Mouse (Mus musculus) lung, embryonic 14.5 days (tissue): ENCODE measurements around the gene Gpr1. TPM values are rescaled to one million over a fixed set of nuclear protein-coding genes. Genes with fewer than 3 reads are reported as not detected.
"Not testable (repeated sequence)": the region's sequence is repeated elsewhere in the genome, so short reads cannot be mapped to it uniquely, and the experiment has no call there.

Experiments used
- ATAC-seq: fragments of 200-750 bp; cut with Nextera tagmentation; 2 replicates; pipeline ENCODE4 v1.8.0; 2017; ENCODE audit warnings: mild to moderate bottlenecking, moderate TSS enrichment, moderate library complexity; ENCODE audit not compliant: insufficient read depth
- DNase-seq: peaks from one replicate; pipeline ENCODE4 v3.0.0-alpha.2; 2015
- H3K27ac ChIP-seq: fragments of 300-500 bp; sonication (generic); 2 replicates; pipeline ENCODE4 v1.5.1; 2014; ENCODE audit warnings: low read depth, mild to moderate bottlenecking, moderate library complexity
- H3K27me3 ChIP-seq: fragments of 300-500 bp; sonication (generic); 2 replicates; pipeline ENCODE4 v1.6.1; 2014; ENCODE audit warnings: low read length, control low read depth; ENCODE audit not compliant: insufficient read depth
- H3K36me3 ChIP-seq: fragments of 300-500 bp; sonication (generic); 2 replicates; pipeline ENCODE4 v1.6.1; 2014; ENCODE audit warnings: control low read depth; ENCODE audit not compliant: insufficient read depth
- H3K4me1 ChIP-seq: fragments of 300-500 bp; sonication (generic); 2 replicates; pipeline ENCODE4 v1.6.1; 2014; ENCODE audit warnings: antibody characterized with exemption, control low read depth; ENCODE audit not compliant: insufficient read depth
- H3K4me2 ChIP-seq: fragments of 300-500 bp; sonication (generic); 2 replicates; pipeline ENCODE4 v1.6.1; 2014; ENCODE audit warnings: mild to moderate bottlenecking
- H3K4me3 ChIP-seq: fragments of 300-500 bp; sonication (generic); 2 replicates; pipeline ENCODE4 v1.5.1; 2014; ENCODE audit warnings: low read depth, low read length
- H3K9ac ChIP-seq: fragments of 300-500 bp; sonication (generic); 2 replicates; pipeline ENCODE4 v1.6.1; 2014
- H3K9me3 ChIP-seq: fragments of 300-500 bp; sonication (generic); 2 replicates; pipeline ENCODE4 v1.6.1; 2016; ENCODE audit warnings: low read depth, low read length, control low read depth
- CTCF ChIP-seq: IDR thresholded peaks from 2 replicates; pipeline ENCODE4 v1.5.1; 2016; ENCODE audit warnings: antibody characterized with exemption, low read depth
- WGBS: fragments of 180-500 bp; shearing (Covaris S2); extraction: QIAGEN DNeasy Blood & Tissue Kit; methylation state at CpG from one replicate; pipeline ENCODE4 v1.1.7; 2014; 5-methylcytosine and 5-hydroxymethylcytosine counted together
- polyA plus RNA-seq: library from polyadenylated mRNA; unstranded; fragments of >200 nt; fragmentation: Nextera tagmentation; extraction: Ambion mirVana; gene quantifications from 2 replicates; pipeline ENCODE4 v1.2.1, GENCODE M21; 2014

Gene Gpr1
- polyA plus RNA-seq, 1 experiment from 2014 or later: not detected

DNA sequence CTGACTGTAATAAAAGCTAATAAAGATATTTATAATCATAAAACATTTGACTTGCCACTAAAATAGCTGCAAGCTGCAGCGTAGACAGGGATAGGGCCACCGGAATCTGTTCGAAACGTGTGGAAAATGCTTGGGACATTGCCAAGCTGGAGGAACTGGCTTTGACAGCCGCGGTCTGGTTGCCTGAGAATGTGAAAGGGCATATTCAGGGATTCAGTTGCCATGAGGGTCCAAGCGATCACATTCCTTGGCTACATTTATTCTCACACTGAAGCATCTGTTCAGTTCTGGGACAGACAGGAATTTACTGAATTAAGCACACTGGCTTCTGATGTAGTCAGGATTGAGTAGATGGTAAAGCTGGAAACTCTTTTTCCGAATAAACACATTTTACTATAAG lies 23.5 kb downstream of the Gpr1 start:
- H3K27ac ChIP-seq: no peak overlapping the region
- no peak overlapping the region for H3K4me3 ChIP-seq
- peak; percentile 77 for DNase-seq
- no peaks in the 10 kb centered on the region for H3K27me3 ChIP-seq
- no peaks in the 10 kb centered on the region for H3K36me3 ChIP-seq
- ATAC-seq: 0 out of 2 replicates have a peak, but pooled peaks have one; percentile 21
- TF ChIP-seq CTCF: no peak
- H3K9me3 ChIP-seq: no peaks in the 10 kb centered on the region
- no peak overlapping the region for H3K9ac ChIP-seq
- WGBS: 40% methylated on average over 8 of the region's 8 CpGs
- H3K4me2 ChIP-seq: no peak overlapping the region
- no peaks in the 10 kb centered on the region for H3K4me1 ChIP-seq

DNA sequence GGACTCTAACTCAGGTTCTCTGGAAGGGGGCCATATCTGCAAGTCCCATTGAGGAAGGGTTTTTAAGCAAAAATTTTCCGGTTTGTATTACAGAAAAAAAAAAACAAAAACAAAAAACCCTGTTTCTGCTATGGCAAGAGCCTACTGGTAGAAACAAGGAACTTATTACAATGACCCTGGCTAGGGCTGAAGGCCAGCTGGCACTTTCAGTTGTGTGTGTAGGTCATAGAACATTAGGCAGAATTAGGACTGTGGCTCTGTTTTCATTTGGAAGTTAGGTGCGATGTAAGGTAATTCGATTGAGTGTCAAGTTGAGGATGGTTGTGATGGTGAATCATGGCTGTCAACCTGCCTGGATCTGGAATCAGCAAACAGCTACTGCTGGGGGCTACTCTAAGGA lies 25.8 kb downstream of the Gpr1 start:
- ATAC-seq: no peak
- no peak for TF ChIP-seq CTCF
- 80% methylated on average over 3 of the region's 3 CpGs for WGBS
- Histone ChIP-seq H3K4me1 (no peaks in the 10 kb centered on the region), H3K9ac (no peak overlapping the region), H3K27me3 (no peaks in the 10 kb centered on the region), H3K27ac (no peak overlapping the region), H3K9me3 (no peaks in the 10 kb centered on the region), H3K36me3 (no peaks in the 10 kb centered on the region), H3K4me3 (no peak overlapping the region), H3K4me2 (no peak overlapping the region)
- no peak for DNase-seq

DNA sequence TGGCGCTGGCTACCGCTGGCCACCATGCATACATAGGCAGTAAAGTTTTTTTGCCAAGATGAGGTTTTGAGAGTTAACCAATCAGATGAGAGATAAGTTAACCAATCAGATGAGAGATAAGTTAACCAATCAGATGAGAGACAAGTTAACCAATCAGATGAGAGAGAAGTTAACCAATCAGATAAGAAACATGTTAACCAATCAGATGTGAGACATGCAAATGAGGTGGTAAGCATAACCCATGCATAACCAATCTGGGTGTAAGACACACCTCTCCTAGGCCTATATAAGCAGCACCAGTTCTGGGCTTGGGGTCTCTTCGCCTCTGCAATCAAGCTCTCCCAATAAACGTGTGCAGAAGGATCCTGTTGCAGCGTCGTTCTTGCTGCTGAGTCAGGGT lies 28.9 kb downstream of the Gpr1 start:
- not testable (repeated sequence) for H3K4me1 ChIP-seq, H3K9me3 ChIP-seq, H3K4me2 ChIP-seq, H3K9ac ChIP-seq, DNase-seq, H3K4me3 ChIP-seq, H3K36me3 ChIP-seq, H3K27ac ChIP-seq, H3K27me3 ChIP-seq, ATAC-seq
- WGBS: 92% methylated on average over 6 of the region's 6 CpGs

DNA sequence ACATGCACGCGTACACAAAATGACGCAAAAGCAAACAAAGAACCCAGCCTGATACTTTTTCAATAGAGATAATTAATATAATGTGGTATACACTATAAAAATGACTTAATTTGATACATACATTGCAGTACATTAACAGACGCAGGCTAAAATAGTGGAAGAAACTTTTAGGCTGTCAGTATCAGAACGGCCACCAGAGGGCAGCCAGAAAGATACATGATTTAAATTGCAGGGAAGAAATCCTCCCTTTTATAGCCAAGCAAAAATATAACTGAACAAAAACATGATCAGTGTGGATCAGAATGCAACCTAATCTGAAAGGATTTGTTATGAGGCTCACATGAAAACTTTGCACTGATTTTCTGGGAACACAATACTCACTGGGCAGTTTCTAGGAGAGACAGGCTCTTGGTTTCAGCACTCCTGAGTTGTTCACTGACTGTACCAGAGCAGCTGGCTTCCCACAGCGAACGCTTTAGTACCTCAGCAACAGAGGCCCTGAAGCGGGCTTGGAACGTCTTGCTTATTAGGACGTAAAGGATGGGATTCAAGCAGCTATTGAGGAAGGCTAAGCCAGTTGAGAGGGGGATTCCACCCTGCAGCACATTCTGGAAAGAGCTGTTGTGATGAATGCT lies 31.6 kb downstream of the Gpr1 start:
- DNase-seq: peak; percentile 87
- H3K4me1 ChIP-seq: peaks cover 4% of the 10 kb centered on the region; the same call in 1 of the 2 replicates
- 53% methylated on average over 10 of the region's 10 CpGs for WGBS
- TF ChIP-seq CTCF: peak; percentile 78
- no peak overlapping the region for H3K4me2 ChIP-seq
- no peak overlapping the region for H3K27ac ChIP-seq
- no peaks in the 10 kb centered on the region for H3K9me3 ChIP-seq
- H3K9ac ChIP-seq: no peak overlapping the region
- 0 out of 2 replicates have a peak, but pooled peaks have one; percentile 10 for ATAC-seq
- no peak overlapping the region for H3K4me3 ChIP-seq
- no peaks in the 10 kb centered on the region for H3K27me3 ChIP-seq
- H3K36me3 ChIP-seq: peaks cover 30% of the 10 kb centered on the region

DNA sequence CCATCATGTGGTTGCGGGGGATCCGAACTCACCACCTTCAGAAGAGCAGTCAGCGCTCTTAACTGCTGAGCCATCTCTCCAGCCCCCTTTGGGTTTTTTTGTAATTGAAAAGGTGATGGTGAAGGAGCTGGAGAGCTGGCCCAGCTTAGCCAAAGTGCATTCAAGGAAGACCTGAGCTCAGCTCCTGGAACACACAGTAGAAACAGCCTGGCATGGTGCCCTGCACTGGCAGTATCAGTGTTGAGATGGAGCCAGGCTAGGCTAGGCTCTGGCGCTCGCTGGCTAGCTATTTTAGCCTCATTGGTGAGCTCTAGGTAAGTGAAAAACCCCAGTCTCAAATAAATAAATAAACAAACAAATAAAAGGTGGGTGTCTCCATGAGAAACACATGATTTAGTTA lies 32.1 kb downstream of the Gpr1 start:
- no peak overlapping the region for H3K4me2 ChIP-seq
- H3K36me3 ChIP-seq: peaks cover 33% of the 10 kb centered on the region
- ATAC-seq (no peak), DNase-seq (peak; percentile 17)
- no peaks in the 10 kb centered on the region for H3K9me3 ChIP-seq
- H3K27me3 ChIP-seq: no peaks in the 10 kb centered on the region
- TF ChIP-seq CTCF: no peak
- H3K4me1 ChIP-seq: peaks cover 5% of the 10 kb centered on the region; the same call in 1 of the 2 replicates
- H3K27ac ChIP-seq: no peak overlapping the region
- H3K4me3 ChIP-seq: no peak overlapping the region
- H3K9ac ChIP-seq: no peak overlapping the region
- WGBS: 87% methylated on average over 5 of the region's 5 CpGs

DNA sequence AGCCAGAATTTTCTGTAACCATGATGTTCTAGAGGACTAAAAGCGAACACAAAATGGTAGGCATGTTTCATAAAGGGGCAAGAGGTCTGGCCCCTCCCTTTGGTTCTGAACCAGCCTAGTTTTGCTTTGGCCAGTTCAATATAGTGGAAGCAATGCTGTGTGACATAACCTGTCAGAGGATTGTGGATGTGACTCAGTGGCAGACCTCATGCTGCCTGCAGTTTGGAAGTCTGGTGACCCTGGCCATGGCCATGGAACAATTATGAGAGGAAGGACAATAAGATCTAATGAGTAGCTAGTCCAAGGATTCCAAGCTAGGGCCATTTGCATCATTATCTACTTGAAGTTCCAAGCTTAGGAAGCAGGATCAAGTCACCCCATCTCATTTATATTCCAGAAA lies 32.9 kb downstream of the Gpr1 start:
- Histone ChIP-seq H3K4me1 (peaks cover 5% of the 10 kb centered on the region; the same call in 1 of the 2 replicates), H3K9me3 (no peaks in the 10 kb centered on the region), H3K9ac (no peak overlapping the region), H3K4me3 (no peak overlapping the region), H3K36me3 (peaks cover 33% of the 10 kb centered on the region), H3K4me2 (no peak overlapping the region), H3K27ac (no peak overlapping the region), H3K27me3 (no peaks in the 10 kb centered on the region)
- DNase-seq: no peak
- 98% methylated on average over 1 of the region's 1 CpGs for WGBS
- no peak for TF ChIP-seq CTCF
- no peak for ATAC-seq

DNA sequence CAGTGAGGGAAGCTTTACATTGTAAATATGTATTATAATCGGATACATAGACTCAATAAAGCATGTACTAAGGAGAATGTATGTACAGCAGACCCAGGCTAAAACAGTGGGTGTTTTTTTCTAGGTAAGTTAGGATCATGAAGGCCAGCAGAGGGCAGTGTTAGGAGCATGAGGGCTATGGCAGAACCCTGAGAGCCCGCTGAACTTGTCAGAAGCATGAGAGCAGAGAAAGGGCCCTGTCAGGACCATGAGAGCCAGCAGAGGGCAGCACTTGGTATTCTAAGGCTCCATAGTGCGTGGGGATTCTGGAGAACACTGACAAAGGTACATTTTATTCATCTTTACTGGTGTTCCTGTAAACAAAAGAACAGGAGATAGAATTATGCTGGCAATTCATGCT lies 33.3 kb downstream of the Gpr1 start:
- ATAC-seq (peak; percentile 73), DNase-seq (peak; percentile 98)
- peaks cover 33% of the 10 kb centered on the region for H3K36me3 ChIP-seq
- no peak overlapping the region for H3K9ac ChIP-seq
- no peaks in the 10 kb centered on the region for H3K27me3 ChIP-seq
- H3K4me2 ChIP-seq: no peak overlapping the region
- H3K4me1 ChIP-seq: peaks cover 5% of the 10 kb centered on the region; the same call in 1 of the 2 replicates
- H3K9me3 ChIP-seq: no peaks in the 10 kb centered on the region
- no peak overlapping the region for H3K4me3 ChIP-seq
- peak; percentile 90 for TF ChIP-seq CTCF
- WGBS: 6% methylated on average over 3 of the region's 3 CpGs
- H3K27ac ChIP-seq: no peak overlapping the region

DNA sequence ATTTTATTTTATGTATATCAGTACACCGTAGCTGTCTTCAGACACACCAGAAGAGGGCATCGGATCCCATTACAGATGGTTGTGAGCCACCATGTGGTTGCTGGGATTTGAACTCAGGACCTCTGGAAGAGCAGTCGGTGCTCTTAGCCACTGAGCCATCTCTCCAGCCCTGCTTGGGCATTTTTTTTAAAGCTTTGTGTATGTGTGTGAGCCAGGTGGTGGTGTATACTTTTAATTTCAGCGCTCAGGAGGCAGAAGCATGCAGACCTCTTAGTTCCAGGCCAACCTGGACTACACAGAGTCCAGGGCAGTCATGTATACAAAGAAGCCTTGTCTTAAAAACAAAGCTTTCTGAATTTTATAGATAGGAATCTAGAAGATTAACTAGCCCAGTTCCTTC lies 33.8 kb downstream of the Gpr1 start:
- H3K4me2 ChIP-seq, H3K4me3 ChIP-seq, H3K9ac ChIP-seq, H3K9me3 ChIP-seq, DNase-seq, H3K27me3 ChIP-seq, H3K27ac ChIP-seq, H3K4me1 ChIP-seq: not testable (repeated sequence)
- peaks cover 33% of the 10 kb centered on the region for H3K36me3 ChIP-seq
- ATAC-seq: peak; percentile 6; the same call in 1 of the 2 replicates
- WGBS: 61% methylated on average over 4 of the region's 4 CpGs
